Mouse (Mus musculus) left cerebral cortex, postnatal 14 days (tissue): Measurements from ENCODE around the gene Caly. TPM values are rescaled to one million over a fixed set of nuclear protein-coding genes. Genes with fewer than 3 reads are reported as not detected.

Experiments used
- DNase-seq, 2 experiments: peaks; one replicate each; pipeline ENCODE4 v3.0.0; 2021 to 2022; ENCODE audit warnings: low spot score in 2 of 2, mixed read lengths in 1 of 2
- intact Hi-C: fragments of 180-260 bp; cut with DNase I; formaldehyde crosslinking; loops from one replicate; pipeline ENCODE4 v1.15.1; 2025
- long read RNA-seq, 2 experiments: library from polyadenylated mRNA; stranded (forward); transcript quantifications; one replicate each; pipeline ENCODE4 v2.0.0; 2021
- total RNA-seq, 2 experiments: library from RNA; stranded (reverse); gene quantifications; 2 replicates each; pipeline ENCODE4 v1.2.3; 2021

The Caly gene
- total RNA-seq = 100 to 1,000 TPM; 181 to 224 TPM
- long read RNA-seq, experiment 1, transcript Caly-203 (6 exons, 1,029 nt) = minor isoform, 56 of 214 reads
- long read RNA-seq, experiment 1, transcript Caly-201 (5 exons, 1,220 nt) = minor isoform, 5 of 214 reads
- long read RNA-seq, experiment 1, transcript Caly-204 (6 exons, 975 nt) = major isoform, 111 of 214 reads
- long read RNA-seq, experiment 1, partial matches to known transcripts = 17 of 214 reads
- long read RNA-seq, experiment 1, other reads (novel, unspliced or antisense) = 21 of 214 reads
- long read RNA-seq, experiment 2, transcript Caly-203 (6 exons, 1,029 nt) = minor isoform, 44 of 137 reads
- long read RNA-seq, experiment 2, transcript Caly-204 (6 exons, 975 nt) = major isoform, 58 of 137 reads
- long read RNA-seq, experiment 2, transcript Caly-201 (5 exons, 1,220 nt) = minor isoform, 7 of 137 reads
- long read RNA-seq, experiment 2, partial matches to known transcripts = 14 of 137 reads
- long read RNA-seq, experiment 2, other reads (novel, unspliced or antisense) = 13 of 137 reads

- intact Hi-C loops = loop anchor here (5.0 kb wide), 3 partner anchors 35 to 745 kb away; partner anchors contain the start of genes Echs1, Mtg1 and Paox
- DNase-seq = peak; percentile 93 to 96
Measured at GRCm38 (mm10) chr7:140082242-140082678, at the start of gene Caly. Gene Caly, minus strand, starts transcription at chr7:140082548.

GRCm38 (mm10) chr7:140127911-140128310, 45.6 kb upstream of the Caly start:
- intact Hi-C loops = no loop called here
- no peak for DNase-seq

- intact Hi-C loops = no loop called here
- no peak for DNase-seq
Measured at GRCm38 (mm10) chr7:140126934-140127333, 44.6 kb upstream of the Caly start.

- DNase-seq = no peak
- intact Hi-C loops = no loop called here
Measured at GRCm38 (mm10) chr7:140126022-140126350, 43.6 kb upstream of the Caly start.

- DNase-seq = peak; percentile 82 to 85
- intact Hi-C loops = no loop called here
Measured at GRCm38 (mm10) chr7:140125278-140126021, 43.1 kb upstream of the Caly start.

GRCm38 (mm10) chr7:140124382-140124781, 42.0 kb upstream of the Caly start:
- no peak for DNase-seq
- intact Hi-C loops = no loop called here

- DNase-seq = no peak
- intact Hi-C loops = no loop called here
Measured at GRCm38 (mm10) chr7:140122765-140123164, 40.4 kb upstream of the Caly start.

- intact Hi-C loops = no loop called here
- no peak for DNase-seq
Measured at GRCm38 (mm10) chr7:140121338-140121910, 39.1 kb upstream of the Caly start.

GRCm38 (mm10) chr7:140120484-140120883, 38.1 kb upstream of the Caly start:
- DNase-seq = no peak
- intact Hi-C loops = no loop called here

- intact Hi-C loops = loop anchor here (5.0 kb wide), 1 partner anchor 34 kb away; the partner anchor contains the start of gene Caly
- peak; percentile 83 to 84 for DNase-seq
Measured at GRCm38 (mm10) chr7:140116329-140117054, 34.1 kb upstream of the Caly start, which contains the start of gene Echs1. Gene Echs1, minus strand, starts transcription at chr7:140116476.

GRCm38 (mm10) chr7:140115583-140116328, 33.4 kb upstream of the Caly start, which contains the start of gene Paox:
Gene Paox, plus strand, starts transcription at chr7:140115799.
- peak; percentile 57 to 63 for DNase-seq
- intact Hi-C loops = loop anchor here (5.0 kb wide), 1 partner anchor 33 kb away; the partner anchor contains the start of gene Caly

GRCm38 (mm10) chr7:140111943-140112342, 29.6 kb upstream of the Caly start:
- no peak for DNase-seq
- intact Hi-C loops = no loop called here

GRCm38 (mm10) chr7:140104009-140104408, 21.7 kb upstream of the Caly start:
- intact Hi-C loops = no loop called here
- DNase-seq = no peak

- intact Hi-C loops = no loop called here
- peak; percentile 79 to 85 for DNase-seq
Measured at GRCm38 (mm10) chr7:140101993-140102860, 19.9 kb upstream of the Caly start, which contains the start of gene Fuom. Gene Fuom, minus strand, starts transcription at chr7:140102441.

GRCm38 (mm10) chr7:140101498-140101897, 19.1 kb upstream of the Caly start:
- DNase-seq = no peak
- intact Hi-C loops = no loop called here

- DNase-seq = no peak
- intact Hi-C loops = no loop called here
Measured at GRCm38 (mm10) chr7:140098466-140098865, 16.1 kb upstream of the Caly start.

GRCm38 (mm10) chr7:140096055-140096454, 13.7 kb upstream of the Caly start:
- intact Hi-C loops = no loop called here

More at GRCm38 (mm10) chr7:140096055-140096454, 13.7 kb upstream of the Caly start:
- no peak for DNase-seq
